Mouse (Mus musculus) ovary, postnatal 36 days (tissue): ENCODE measurements around the gene Vmn2r50.
"Not testable (repeated sequence)": the region's sequence is repeated elsewhere in the genome, so short reads cannot be mapped to it uniquely, and the experiment has no call there.

Experiments
- DNase-seq: peaks from one replicate; pipeline ENCODE4 v3.0.0; 2022; ENCODE audit warnings: low spot score, mixed read lengths

The Vmn2r50 gene

DNA sequence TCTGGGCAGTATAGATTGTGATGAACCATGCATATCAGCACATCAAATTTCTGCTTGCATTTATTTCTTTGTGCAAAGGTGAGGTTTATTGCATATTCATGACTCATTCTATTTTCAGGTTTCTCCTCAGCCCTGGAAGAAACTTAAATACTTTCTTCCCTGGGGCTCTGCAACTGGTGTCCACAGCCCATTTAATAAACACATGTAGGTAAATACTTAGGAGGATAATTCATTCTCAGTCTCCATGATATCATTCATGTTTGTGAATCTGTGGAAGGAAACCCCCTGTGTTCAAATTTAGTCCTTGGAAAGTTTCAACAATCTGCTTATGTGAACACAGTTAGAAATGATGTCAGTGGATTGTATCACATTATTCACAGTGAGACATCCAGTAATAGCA lies at the start of gene Vmn2r50:
Gene Vmn2r50, minus strand, starts transcription at position 101 of the 400 bp plus-strand sequence.
- DNase-seq, result not testable (repeated sequence)

DNA sequence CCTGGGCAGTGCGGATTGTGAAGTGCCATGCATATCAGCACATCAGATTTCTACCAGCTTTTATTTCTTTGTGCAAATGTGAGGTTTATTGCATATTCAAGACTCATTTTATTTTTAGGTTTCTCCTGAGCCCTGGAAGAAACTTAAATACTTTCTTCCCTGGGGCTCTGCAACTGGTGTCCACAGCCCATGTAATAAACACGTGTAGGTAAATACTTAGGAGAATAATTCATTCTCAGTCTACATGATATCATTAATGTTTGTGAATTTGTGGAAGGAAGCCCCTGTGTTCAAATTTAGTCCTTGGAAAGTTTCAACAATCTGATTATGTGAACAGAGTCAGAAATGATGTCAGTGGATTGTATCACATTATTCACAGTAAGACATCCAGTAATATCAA lies 60.9 kb downstream of the Vmn2r50 start, which contains the start of gene Vmn2r49:
Gene Vmn2r49, minus strand, starts transcription at position 101 of the 400 bp plus-strand sequence.
- DNase-seq, result not testable (repeated sequence)
